Mouse (Mus musculus) brain, adult 10 weeks (tissue): ENCODE results near the gene Smpx. TPM values are rescaled to one million over a fixed set of nuclear protein-coding genes. Genes with fewer than 3 reads are reported as not detected.

Source experiments
- polyA plus RNA-seq: library from polyadenylated mRNA; stranded (reverse); fragments of 350-450 nt; fragmentation: Illumina TruSeq; extraction: RNeasy Lipid Tissue Mini Kit (QIAGEN cat#74804); gene quantifications from one replicate; pipeline ENCODE4 v1.2.3, GENCODE M21; 2015; ENCODE audit warnings: low read depth, low replicate concordance

Smpx gene
- polyA plus RNA-seq = 1.0 TPM

DNA sequence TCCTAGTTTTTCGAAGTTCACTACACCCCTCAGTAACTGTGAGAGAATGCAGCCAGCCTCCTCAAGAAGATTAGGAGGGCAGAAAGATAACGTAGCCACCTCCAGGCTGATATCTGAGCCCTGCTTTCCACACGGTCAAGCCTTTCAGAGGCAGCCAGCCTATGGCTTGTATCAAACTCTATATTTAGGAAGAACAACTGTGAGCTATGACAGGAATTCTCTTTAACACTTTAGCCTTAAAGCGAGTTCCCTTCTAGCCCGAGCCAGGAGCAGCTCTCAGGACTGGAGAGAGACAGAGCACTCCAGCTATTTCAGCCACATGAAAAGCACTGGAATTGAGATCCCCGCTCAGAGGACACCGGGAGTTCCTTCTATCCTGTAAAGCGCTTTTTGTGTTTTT, at the start of gene Smpx:
TSS of gene Smpx (plus strand) at position 49 of the 400 bp plus-strand sequence.

Other genes starting within 250 kb of the Smpx start
- 115 TPM for gene Sms, start 206.6 kb upstream of the Smpx start, polyA plus RNA-seq
- gene Yy2, start 129.9 kb upstream of the Smpx start, polyA plus RNA-seq = 1.6 TPM
- 20.0 TPM for gene Mbtps2, start 100.2 kb upstream of the Smpx start, polyA plus RNA-seq
- gene Klhl34, start 119.5 kb downstream of the Smpx start, polyA plus RNA-seq = not detected